Mouse (Mus musculus): ENCODE data around the gene Vmn1r116.
"Not testable (repeated sequence)": the region's sequence is repeated elsewhere in the genome, so short reads cannot be mapped to it uniquely, and the experiment has no call there.

Vmn1r116 gene

DNA sequence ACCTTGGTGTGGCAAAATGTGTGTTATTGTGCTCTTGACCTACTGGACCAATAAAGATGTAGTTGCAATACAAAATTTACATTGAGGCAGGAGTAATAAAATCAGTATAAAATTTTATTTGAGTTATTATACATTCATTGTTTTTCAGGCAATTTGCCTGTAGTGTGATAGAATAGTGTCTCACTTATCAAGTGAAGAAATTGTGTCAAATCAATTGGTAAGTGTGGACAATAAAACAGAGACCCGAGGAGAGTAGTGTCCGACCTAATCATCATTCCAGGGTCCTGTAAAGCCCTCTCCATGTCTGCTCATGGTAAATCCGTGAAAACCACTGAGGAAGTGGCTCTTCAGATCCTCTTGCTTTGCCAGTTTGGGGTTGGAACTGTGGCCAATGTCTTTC is at the start of gene Vmn1r116:
Gene Vmn1r116, plus strand, starts transcription at position 301 of the 400 bp plus-strand sequence.
- not testable (repeated sequence) for DNase-seq

DNA sequence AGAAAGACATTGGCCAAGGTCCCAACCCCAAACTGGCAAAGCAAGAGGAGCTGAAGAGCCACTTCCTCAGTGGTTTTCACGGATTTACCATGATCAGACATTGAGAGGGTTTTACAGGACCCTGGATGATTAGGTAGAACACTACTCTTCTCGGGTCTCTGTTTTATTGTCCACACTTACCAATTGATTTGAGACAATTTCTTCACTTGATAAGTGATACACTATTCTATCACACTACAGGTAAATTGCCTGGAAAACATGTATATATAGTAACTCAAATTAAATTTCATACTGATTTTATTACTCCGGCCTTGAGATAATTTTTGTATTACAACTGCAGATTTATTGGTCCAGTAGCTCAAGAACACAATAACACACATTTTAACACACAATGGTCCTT is 27.2 kb upstream of the Vmn1r116 start, which contains the start of gene Vmn1r115:
Gene Vmn1r115, minus strand, starts transcription at position 101 of the 400 bp plus-strand sequence.
- DNase-seq: not testable (repeated sequence)

DNA sequence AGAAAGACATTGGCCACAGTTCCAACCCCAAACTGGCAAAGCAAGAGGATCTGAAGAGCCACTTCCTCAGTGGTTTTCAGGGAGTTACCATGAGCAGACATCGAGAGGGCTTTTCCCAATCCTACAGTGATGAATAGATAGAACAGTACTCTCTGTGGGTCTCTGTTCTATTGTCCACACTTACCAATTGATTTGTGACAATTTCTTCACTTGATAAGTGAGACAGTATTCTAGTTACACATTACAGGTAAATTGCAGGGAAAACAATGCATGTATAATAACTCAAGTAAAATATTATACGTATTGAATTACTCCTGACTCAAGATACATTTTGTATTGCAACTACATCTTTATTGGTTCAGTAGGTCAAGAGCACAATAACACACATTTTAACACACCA is 12.0 kb downstream of the Vmn1r116 start, which contains the start of gene Vmn1r117:
Gene Vmn1r117, minus strand, starts transcription at position 101 of the 400 bp plus-strand sequence.
- not testable (repeated sequence) for DNase-seq

DNA sequence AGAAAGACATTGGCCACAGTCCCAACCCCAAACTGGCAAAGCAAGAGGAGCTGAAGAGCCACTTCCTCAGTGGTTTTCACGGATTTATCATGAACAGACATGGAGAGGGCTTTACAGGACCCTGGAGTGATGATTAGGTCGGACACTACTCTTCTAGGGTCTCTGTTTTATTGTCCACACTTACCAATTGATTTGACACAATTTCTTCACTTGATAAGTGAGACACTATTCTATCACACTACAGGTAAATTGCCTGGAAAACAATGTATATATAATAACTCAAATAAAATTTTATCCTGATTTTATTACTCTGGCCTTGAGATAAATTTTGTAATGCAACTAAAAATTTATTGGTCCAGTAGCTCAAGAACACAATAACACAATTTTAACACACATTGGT is 40.2 kb downstream of the Vmn1r116 start, which contains the start of gene Vmn1r118:
Gene Vmn1r118, minus strand, starts transcription at position 101 of the 400 bp plus-strand sequence.
- not testable (repeated sequence) for DNase-seq

All from right cerebral cortex, postnatal 25 days (tissue).